Mouse (Mus musculus) cerebellum, postnatal 36 days (tissue): ENCODE results near the gene Slc4a3.
A peak's percentile ranks its signal among the peaks of the same experiment; 100 is the strongest.

Source experiments
- DNase-seq, 2 experiments: peaks; one replicate each; pipeline ENCODE4 v3.0.0; 2021 to 2022; ENCODE audit warnings: mixed read lengths in 2 of 2

The Slc4a3 gene

GRCm38 (mm10) chr1:75545965-75546956 lies at the start of gene Slc4a3:
Gene Slc4a3, plus strand, starts transcription at chr1:75546266.
- peak; percentile 75 to 77 for DNase-seq

- DNase-seq, result no peak
These were observed 47.2 kb upstream of the Slc4a3 start for GRCm38 (mm10) chr1:75498897-75499296.

DNA sequence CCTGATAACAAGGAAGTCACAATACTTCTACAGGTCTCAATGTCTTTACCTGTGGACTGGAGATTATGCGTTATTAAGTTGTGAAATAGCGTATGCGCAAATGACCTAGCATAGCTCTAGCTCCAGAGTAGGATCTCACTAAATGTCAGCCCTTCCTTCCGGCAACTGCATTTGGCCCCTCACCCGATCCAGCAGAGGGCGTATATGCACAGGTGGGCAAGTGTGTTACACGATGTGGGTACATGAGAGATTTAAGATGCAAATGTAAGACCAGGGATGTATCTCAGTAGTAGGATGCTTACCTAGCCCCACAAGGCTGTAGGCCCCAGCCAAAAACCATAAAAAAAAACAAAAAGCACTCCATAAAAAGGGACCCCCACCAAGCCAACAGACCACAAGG lies 46.6 kb upstream of the Slc4a3 start:
- DNase-seq, result no peak

DNA sequence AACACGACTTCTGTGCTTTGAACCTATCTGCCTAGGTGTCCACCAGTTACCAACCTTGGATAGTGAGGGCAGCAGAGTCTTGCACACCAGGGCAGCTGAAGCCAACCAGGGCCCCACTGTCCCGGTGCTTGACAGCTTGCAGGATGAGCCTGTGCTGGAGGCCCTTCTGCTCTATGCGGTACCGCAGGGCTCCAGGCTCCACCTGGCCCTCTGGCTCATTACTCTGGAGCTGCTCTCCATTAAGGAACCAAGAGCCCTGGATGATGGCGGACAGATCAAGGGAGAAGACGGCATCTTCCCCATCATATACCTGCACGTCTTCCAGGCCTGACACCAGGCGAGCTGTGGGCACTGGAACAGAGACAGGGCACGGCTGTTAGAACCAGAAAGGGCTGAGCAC lies 44.2 kb upstream of the Slc4a3 start:
- DNase-seq, result no peak

DNA sequence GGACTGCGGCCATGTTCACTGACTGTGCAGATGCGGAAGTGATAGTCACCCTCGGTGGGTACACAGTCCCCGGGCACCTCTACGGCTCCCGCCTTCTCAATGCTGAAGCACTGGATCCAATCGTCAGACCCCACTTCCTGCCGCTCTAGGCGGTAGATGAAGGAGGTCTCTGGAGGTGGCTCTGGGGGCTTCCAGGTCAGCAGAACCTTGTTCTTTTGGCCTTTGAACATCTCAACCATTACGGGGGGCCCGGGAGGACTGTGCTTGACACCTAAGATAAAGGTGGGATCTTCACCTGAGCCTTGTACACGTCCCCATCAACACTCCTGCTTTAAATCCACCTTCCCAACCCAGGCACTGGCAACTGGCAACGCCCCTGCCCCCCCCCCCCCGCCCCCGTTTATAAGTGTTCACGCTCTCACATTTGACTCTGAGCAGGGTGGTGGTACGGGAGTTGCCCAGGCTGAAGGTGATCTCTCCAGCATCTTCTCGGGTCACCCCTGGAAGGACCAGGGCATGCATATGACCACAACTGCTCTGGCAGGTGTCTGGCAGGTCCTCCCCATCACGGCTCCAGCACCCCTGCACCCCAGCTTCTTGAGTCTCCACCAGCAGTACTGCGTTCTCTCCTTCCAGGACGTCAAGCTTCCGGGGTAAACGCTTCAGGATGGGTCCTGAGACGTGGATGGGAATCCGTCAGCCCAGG lies 43.0 kb upstream of the Slc4a3 start:
- DNase-seq, result no peak

DNA sequence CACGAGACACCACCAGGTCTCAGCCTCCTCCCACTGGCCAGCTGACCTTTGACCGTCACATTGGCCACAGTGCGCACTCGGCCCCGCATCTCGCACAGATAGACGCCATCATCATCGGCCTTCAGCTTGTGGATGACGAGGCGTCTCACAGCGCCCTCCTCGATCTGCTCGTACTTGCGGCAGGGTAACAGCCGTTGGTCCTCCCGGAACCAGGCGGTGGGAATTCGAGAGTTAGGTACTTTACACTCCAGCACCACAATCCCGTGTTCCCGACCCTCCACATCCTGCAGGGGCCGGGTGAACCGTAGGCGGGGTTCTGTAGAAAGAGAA lies 42.5 kb upstream of the Slc4a3 start:
- DNase-seq, result no peak

DNA sequence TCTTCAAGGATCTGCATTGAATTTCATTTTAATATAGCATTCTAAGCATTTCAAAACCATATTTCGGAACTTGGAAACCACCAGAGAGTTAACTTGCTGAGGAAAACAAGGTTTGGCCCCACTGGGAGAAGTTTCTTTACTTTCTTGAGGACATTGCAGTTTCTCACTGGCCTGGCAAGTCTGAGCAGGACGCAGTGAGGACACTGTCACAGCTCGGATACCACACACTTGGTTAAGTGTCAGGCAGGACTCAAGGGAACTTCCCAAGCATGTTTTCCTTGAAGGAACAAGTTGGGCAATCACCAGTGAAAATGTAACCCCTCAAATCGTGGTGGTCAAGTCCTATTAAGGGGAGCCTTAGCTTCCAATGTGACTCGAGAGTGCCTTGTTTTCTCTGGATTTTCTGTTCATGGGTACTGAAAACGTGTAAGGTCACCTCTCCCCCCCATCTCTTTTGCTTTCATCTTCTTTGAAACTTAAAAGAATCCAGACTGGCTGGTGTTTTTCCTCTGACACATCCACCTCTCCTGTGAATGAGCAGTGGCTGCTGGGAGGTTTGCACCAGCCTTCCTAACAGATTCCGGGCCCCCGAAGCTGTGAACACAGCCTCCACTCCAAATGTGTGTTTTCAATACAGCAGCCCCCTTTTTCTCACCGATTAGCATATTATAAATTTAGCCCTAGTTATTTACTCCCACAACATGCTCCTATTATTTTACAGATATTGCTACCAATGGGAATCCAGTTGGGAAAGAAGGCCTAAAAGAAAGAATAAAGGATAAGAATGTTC lies 41.6 kb upstream of the Slc4a3 start:
- DNase-seq, result no peak

- peak; percentile 88 to 90 for DNase-seq
These were observed 40.7 kb upstream of the Slc4a3 start for GRCm38 (mm10) chr1:75505159-75505955.

GRCm38 (mm10) chr1:75505956-75506831 lies 39.9 kb upstream of the Slc4a3 start, which contains the start of gene Obsl1:
Gene Obsl1, minus strand, starts transcription at chr1:75506452.
- DNase-seq, result peak; percentile 57

DNA sequence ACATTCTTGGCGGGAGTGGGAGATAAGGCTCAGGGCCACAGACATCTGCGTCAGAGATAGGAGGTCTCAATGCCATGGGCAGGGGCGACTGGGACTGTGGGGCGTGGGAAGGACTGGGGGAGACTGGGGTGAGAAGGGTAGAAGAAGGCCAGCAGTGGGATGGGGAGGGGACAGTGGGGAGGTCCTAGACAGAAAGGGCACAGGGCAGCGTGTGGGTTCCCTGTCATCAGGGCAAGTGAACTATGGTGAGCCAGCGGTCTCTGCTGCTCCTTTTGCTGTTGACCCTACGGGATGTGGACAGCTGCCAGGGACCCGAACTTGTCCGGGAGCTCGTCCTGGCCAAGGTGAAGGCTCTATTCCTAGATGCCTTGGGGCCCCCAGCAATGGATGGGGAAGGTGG lies 39.1 kb upstream of the Slc4a3 start, which contains the start of gene Inha:
Gene Inha, plus strand, starts transcription at position 72 of the 400 bp plus-strand sequence.
- no peak for DNase-seq

DNA sequence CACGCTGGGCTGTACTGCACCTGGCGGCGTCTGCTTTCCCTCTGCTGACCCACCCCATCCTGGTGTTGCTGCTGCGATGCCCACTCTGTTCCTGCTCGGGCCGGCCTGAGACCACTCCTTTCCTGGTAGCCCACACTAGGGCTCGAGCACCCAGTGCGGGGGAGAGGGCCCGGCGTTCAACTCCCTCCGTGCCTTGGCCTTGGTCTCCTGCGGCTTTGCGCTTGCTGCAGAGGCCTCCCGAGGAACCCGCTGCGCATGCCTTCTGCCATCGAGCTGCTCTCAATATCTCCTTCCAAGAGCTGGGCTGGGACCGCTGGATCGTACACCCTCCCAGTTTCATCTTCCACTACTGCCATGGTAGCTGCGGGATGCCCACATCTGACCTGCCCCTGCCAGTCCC lies 36.5 kb upstream of the Slc4a3 start:
- no peak for DNase-seq

DNA sequence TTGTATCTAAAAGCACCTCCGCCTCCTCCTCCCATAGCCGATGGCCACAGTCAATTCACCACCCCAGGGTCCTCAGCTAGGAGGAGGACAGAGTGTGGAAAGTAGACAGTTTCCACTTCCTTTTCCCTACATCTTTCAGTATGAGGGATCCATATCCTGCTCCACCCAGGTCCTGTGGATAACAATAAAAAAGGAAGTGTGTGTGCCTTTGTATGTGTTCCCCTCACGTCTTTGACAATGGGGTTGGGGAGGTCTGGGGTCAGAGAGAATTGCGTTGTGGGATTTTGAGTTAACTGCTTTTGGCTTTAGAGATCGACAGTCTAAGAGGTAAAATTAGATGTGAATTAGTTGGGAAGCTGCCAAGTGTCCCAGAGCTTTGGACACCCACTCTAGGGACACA lies 35.9 kb upstream of the Slc4a3 start:
- no peak for DNase-seq

DNA sequence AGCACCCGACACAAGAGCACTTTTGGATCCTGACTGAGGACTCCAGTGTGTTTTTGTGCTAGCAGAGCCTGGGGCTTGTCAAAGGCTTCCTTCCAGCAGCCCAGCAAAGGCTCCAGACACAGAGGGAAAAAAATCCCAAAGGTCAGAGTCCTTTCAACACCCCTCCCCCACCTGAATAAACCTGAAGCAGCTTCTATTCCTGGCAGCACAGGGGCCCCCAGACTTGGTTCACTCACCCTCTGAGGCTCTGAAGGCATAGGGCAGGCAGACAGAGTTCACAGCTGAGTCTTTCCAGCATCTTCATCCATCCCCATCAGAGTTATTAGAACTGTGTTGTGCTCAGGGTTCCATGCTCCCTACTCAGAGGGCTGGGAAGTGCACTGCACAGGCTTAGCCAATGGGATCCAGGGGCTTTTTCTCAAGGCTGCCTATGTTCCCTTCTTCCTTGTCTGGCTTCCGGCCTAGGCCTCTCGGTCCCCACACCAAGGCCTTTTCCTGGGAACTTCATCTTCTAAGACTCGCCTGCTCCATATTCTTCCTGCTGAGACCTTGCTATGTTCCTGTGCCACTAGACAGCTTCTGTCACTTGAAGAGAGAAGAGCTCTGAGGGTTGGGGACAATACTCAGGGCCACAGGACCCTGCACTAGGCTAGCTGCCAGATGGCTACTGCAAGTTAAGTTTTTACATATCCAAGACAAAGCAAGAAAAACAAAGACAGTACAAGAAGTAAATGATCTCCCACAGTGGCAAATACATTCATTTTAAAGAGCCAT lies 34.4 kb upstream of the Slc4a3 start:
- no peak for DNase-seq

- no peak for DNase-seq
These were observed 33.5 kb upstream of the Slc4a3 start for GRCm38 (mm10) chr1:75512550-75512949.

DNA sequence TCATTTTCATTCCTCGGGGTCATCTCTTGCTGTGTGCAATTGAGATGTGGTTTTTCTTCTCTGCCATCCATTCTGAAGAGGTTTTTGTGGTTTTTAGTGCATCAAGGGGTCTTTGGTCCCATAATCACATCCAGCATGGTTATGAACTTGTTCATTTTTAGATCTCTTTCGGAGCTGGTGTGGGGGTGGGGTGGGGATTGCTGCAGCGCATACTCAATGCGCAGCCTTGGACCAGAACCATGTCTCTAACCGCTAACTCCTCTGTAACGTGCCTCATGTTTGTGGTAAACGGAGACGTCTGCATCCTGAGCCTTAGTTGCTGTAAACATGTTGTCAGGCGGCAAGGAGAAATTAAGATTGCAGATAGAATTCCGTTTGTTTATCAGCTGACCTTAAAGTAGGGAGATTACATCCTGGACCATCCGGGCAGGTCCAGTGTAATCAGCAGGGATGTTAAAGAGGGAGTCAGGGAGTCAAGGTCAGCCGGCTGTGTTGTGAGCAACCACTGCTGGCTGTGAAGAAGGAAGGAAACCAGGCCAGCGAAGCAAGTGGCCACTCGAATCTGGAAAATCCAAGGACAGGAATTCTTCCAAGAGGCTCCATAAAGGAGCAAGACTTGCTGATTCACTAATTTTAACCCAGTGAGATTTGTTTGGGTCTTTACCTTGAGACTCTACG lies 29.2 kb upstream of the Slc4a3 start:
- no peak for DNase-seq

- DNase-seq, result no peak
These were observed 28.1 kb upstream of the Slc4a3 start for GRCm38 (mm10) chr1:75517984-75518383.

DNA sequence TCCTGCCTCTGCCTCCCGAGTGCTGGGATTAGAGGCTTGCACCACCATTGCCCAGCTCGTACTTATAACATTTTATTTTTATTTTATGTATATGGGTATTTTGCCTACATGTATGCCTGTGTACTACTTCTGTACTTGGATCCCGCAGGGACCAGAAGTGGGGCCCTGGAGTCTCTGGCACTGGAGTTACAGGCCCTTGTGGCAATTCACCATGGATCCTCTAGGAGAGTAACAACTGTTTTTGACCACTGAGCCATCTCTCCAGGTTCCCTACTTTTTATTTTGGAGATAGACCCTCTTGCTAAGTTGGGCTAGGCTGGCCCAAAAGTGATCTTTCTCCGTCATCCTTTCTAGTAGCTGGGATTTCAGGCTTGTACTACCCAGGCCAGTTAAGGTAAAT lies 27.6 kb upstream of the Slc4a3 start:
- no peak for DNase-seq

- no peak for DNase-seq
These were observed 26.5 kb upstream of the Slc4a3 start for GRCm38 (mm10) chr1:75519576-75519975.

GRCm38 (mm10) chr1:75521321-75522031 lies 24.6 kb upstream of the Slc4a3 start, which contains the start of gene Stk11ip:
Gene Stk11ip, plus strand, starts transcription at chr1:75521529.
- DNase-seq, result peak; percentile 90 to 93
